Mouse (Mus musculus) liver, embryonic 14.5 days (tissue): ENCODE data around the gene Ldb3. TPM values are rescaled to one million over a fixed set of nuclear protein-coding genes. Genes with fewer than 3 reads are reported as not detected.

Experiments
- ATAC-seq: fragments of 200-750 bp; cut with Nextera tagmentation; 2 replicates; pipeline ENCODE4 v1.8.0; 2017; ENCODE audit warnings: moderate number of reproducible peaks, mild to moderate bottlenecking, moderate library complexity; ENCODE audit not compliant: insufficient read depth
- DNase-seq, 3 experiments: peaks; one replicate each; pipeline ENCODE4 v3.0.0-alpha.2; 2012 to 2013; ENCODE audit warnings: low read depth in 3 of 3, low spot score in 3 of 3
- H3K27ac ChIP-seq: fragments of 300-500 bp; sonication (generic); 2 replicates; pipeline ENCODE4 v1.5.1; 2014; ENCODE audit warnings: moderate library complexity, mild to moderate bottlenecking, control low read depth, inconsistent platforms
- H3K27me3 ChIP-seq: fragments of 300-500 bp; sonication (generic); 2 replicates; pipeline ENCODE4 v1.6.1; 2014; ENCODE audit warnings: mild to moderate bottlenecking, low read length, moderate library complexity; ENCODE audit not compliant: control insufficient read depth, insufficient read depth
- H3K36me3 ChIP-seq: fragments of 300-500 bp; sonication (generic); replicated peaks from 2 replicates; pipeline ENCODE4 v1.6.1; 2014; ENCODE audit warnings: low read depth; ENCODE audit not compliant: control insufficient read depth, insufficient read depth
- H3K4me1 ChIP-seq, 2 experiments: fragments of 200-500 bp in 1 of 2; fragments of 300-500 bp in 1 of 2; sonication (generic) in 1 of 2; replicated peaks; 2 replicates each; pipeline ENCODE4 v1.6.1; 2012 to 2014; ENCODE audit warnings: antibody characterized with exemption in 1 of 2, inconsistent platforms in 1 of 2, low read length in 1 of 2; ENCODE audit not compliant: control insufficient read depth in 2 of 2, insufficient read depth in 2 of 2
- H3K4me2 ChIP-seq: fragments of 300-500 bp; sonication (generic); 2 replicates; pipeline ENCODE4 v1.6.1; 2014; ENCODE audit warnings: low read depth, mild to moderate bottlenecking, control low read depth, moderate library complexity
- H3K4me3 ChIP-seq, 2 experiments: fragments of 200-500 bp in 1 of 2; fragments of 300-500 bp in 1 of 2; sonication (generic) in 1 of 2; 2 replicates each; pipeline ENCODE4 v1.5.1; 2012 to 2014; ENCODE audit warnings: low read depth in 2 of 2, low read length in 2 of 2, mild to moderate bottlenecking in 2 of 2, control low read depth in 1 of 2, inconsistent platforms in 1 of 2, moderate library complexity in 1 of 2; ENCODE audit not compliant: insufficient read depth in 1 of 2
- H3K9ac ChIP-seq: fragments of 300-500 bp; sonication (generic); replicated peaks from 2 replicates; pipeline ENCODE4 v1.6.1; 2014; ENCODE audit warnings: mild to moderate bottlenecking, control low read depth, moderate library complexity
- H3K9me3 ChIP-seq: fragments of 300-500 bp; sonication (generic); 2 replicates; pipeline ENCODE4 v1.6.1; 2016; ENCODE audit warnings: low read length, mixed read lengths; ENCODE audit not compliant: control insufficient read depth
- CTCF ChIP-seq: IDR thresholded peaks from 2 replicates; pipeline ENCODE4 v1.5.1; 2016; ENCODE audit warnings: antibody characterized with exemption, low read depth, control low read depth
- EP300 ChIP-seq: IDR thresholded peaks from 2 replicates; pipeline ENCODE4 v1.6.1; 2016; ENCODE audit warnings: antibody characterized with exemption, low read depth
- WGBS: fragments of 180-500 bp; shearing (Covaris S2); extraction: QIAGEN DNeasy Blood & Tissue Kit; methylation state at CpG from one replicate; pipeline ENCODE4 v1.1.7; 2014; ENCODE audit not compliant: insufficient replicate concordance; 5-methylcytosine and 5-hydroxymethylcytosine counted together
- polyA plus RNA-seq, 2 experiments: library from polyadenylated mRNA; depleted of rRNA in 1 of 2; stranded (reverse) in 1 of 2; unstranded in 1 of 2; fragments of >200 nt; fragmentation: Nextera tagmentation in 1 of 2; extraction: Ambion mirVana in 1 of 2; gene quantifications; 2 replicates each; pipeline versions ENCODE4 v1.2.1 to v1.2.3; 2012 to 2014

The Ldb3 gene
- polyA plus RNA-seq, 2 experiments, result 0.05 to 0.07 TPM

GRCm38 (mm10) chr14:34611591-34611990, 23.1 kb upstream of the Ldb3 start:
- 78% methylated on average over 4 of the region's 4 CpGs for WGBS
- no peak for ATAC-seq
- Histone ChIP-seq H3K9ac (no peak overlapping the region), H3K4me2 (no peak overlapping the region), H3K27me3 (peaks cover 3% of the 10 kb centered on the region; the same call in 1 of the 2 replicates), H3K27ac (no peak overlapping the region), H3K4me1 (peaks cover 0 to 4% of the 10 kb centered on the region in 2 experiments; a peak in 3 of 4 replicates), H3K9me3 (no peaks in the 10 kb centered on the region), H3K36me3 (no peaks in the 10 kb centered on the region), H3K4me3 (no peak overlapping the region)
- no peak for TF ChIP-seq EP300
- no peak for DNase-seq

- H3K27ac ChIP-seq, result no peak overlapping the region
- ATAC-seq (no peak), DNase-seq (no peak)
These were observed 13.4 kb upstream of the Ldb3 start for GRCm38 (mm10) chr14:34601910-34602309.

GRCm38 (mm10) chr14:34599941-34600340, 11.5 kb upstream of the Ldb3 start, which contains the start of gene Opn4:
Gene Opn4, minus strand, starts transcription at chr14:34600142.
- ATAC-seq (no peak), DNase-seq (no peak)
- Histone ChIP-seq H3K36me3 (no peaks in the 10 kb centered on the region), H3K27me3 (no peaks in the 10 kb centered on the region), H3K27ac (no peak within 1 kb of the TSS), H3K4me1 (no peaks in the 10 kb centered on the region), H3K4me2 (no peak within 1 kb of the TSS), H3K9me3 (no peaks in the 10 kb centered on the region), H3K9ac (no peak within 1 kb of the TSS), H3K4me3 (no peak within 1 kb of the TSS)
- TF ChIP-seq CTCF, result no peak
- no peak for TF ChIP-seq EP300
- WGBS, result 70% methylated on average over 8 of the region's 8 CpGs

More at GRCm38 (mm10) chr14:34601910-34602309, 13.4 kb upstream of the Ldb3 start:
- Histone ChIP-seq H3K9ac (no peak overlapping the region), H3K9me3 (no peaks in the 10 kb centered on the region), H3K4me2 (no peak overlapping the region), H3K36me3 (no peaks in the 10 kb centered on the region), H3K4me1 (no peaks in the 10 kb centered on the region), H3K4me3 (no peak overlapping the region), H3K27me3 (no peaks in the 10 kb centered on the region)
- TF ChIP-seq CTCF, result no peak
- no peak for TF ChIP-seq EP300
- 79% methylated on average over 7 of the region's 7 CpGs for WGBS

GRCm38 (mm10) chr14:34595596-34596255, 7.2 kb upstream of the Ldb3 start:
- DNase-seq (no peak), ATAC-seq (no peak)
- WGBS, result 61% methylated on average over 17 of the region's 17 CpGs
- H3K4me3 ChIP-seq, result no peak overlapping the region
- no peaks in the 10 kb centered on the region for H3K9me3 ChIP-seq
- H3K9ac ChIP-seq, result no peak overlapping the region
- no peaks in the 10 kb centered on the region for H3K27me3 ChIP-seq
- no peaks in the 10 kb centered on the region for H3K4me1 ChIP-seq
- no peak overlapping the region for H3K27ac ChIP-seq
- no peaks in the 10 kb centered on the region for H3K36me3 ChIP-seq
- H3K4me2 ChIP-seq, result no peak overlapping the region
- TF ChIP-seq EP300 (no peak), CTCF (no peak)

- H3K9ac ChIP-seq, result no peak overlapping the region
- H3K9me3 ChIP-seq, result no peaks in the 10 kb centered on the region
- H3K4me1 ChIP-seq, result no peaks in the 10 kb centered on the region
- no peak overlapping the region for H3K4me3 ChIP-seq
- H3K36me3 ChIP-seq, result no peaks in the 10 kb centered on the region
- no peak for TF ChIP-seq CTCF
- no peak for TF ChIP-seq EP300
- H3K27ac ChIP-seq, result no peak overlapping the region
- H3K27me3 ChIP-seq, result no peaks in the 10 kb centered on the region
- DNase-seq, result no peak
- H3K4me2 ChIP-seq, result no peak overlapping the region
- no peak for ATAC-seq
- WGBS, result 56% methylated on average over 15 of the region's 15 CpGs
These were observed 3.5 kb upstream of the Ldb3 start for GRCm38 (mm10) chr14:34591741-34592535.
